Mouse (Mus musculus): Measurements from ENCODE around the gene Zfp346.

DNA sequence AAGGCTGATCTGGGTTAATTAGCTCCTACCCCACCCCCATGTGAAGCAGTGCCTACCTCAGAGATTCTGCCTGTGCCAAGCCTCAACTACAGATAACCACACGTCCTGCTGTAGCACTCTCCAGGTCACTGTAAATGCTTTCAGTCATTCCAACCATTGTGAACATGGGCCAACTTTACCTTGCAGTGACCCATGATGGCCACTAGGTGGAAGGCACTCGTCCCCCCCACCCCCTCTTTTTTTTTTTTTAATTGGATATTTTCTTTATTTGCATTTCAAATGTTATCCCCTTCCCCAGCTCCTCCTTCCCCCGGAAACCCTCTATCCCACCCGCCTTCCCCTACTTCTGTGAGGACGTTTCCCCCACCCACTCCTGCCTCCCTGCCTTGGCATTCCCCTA is 30.3 kb downstream of the Zfp346 start:
- TF ChIP-seq MYOD1 (IDR thresholded peaks at IDR 0.05; ENCODE audit: control insufficient read depth, insufficient read length, low read depth) (no peak), CTCF (IDR thresholded peaks at IDR 0.05; ENCODE audit: control insufficient read depth, insufficient read depth, insufficient read length) (no peak), FOSL1 (IDR thresholded peaks at IDR 0.05; ENCODE audit: insufficient read depth, low read length, poor library complexity, severe bottlenecking) (no peak), MAX (IDR thresholded peaks at IDR 0.05) (no peak), USF1 (IDR thresholded peaks at IDR 0.05; ENCODE audit: low read depth) (no peak), CEBPB (IDR thresholded peaks at IDR 0.05; ENCODE audit: low read depth) (no peak)

All from C2C12 (cell line).